Mouse (Mus musculus): ENCODE data around the gene Bik.

- TF ChIP-seq CTCF (conservative IDR thresholded peaks at IDR 0.05; ENCODE audit: low read length), result no peak
- TF ChIP-seq NANOG (IDR thresholded peaks at IDR 0.05; ENCODE audit: borderline replicate concordance, low read length), result no peak
- TF ChIP-seq POU5F1 (IDR thresholded peaks at IDR 0.05; ENCODE audit: borderline replicate concordance, low read length), result no peak
Observed at GRCm38 (mm10) chr15:83482645-83483224, 43.9 kb upstream of the Bik start.

Data from E14TG2a.4 (cell line).